Mouse (Mus musculus) midbrain, postnatal 0 days (tissue): ENCODE data around the gene Foxi3. TPM values are rescaled to one million over a fixed set of nuclear protein-coding genes. Genes with fewer than 3 reads are reported as not detected.

ENCODE experiments used
- ATAC-seq: fragments of 200-750 bp; cut with Nextera tagmentation; 2 replicates; pipeline ENCODE4 v1.8.0; 2017; ENCODE audit warnings: moderate number of reproducible peaks, mild to moderate bottlenecking, moderate TSS enrichment, moderate library complexity; ENCODE audit not compliant: low FRiP score
- DNase-seq: peaks from one replicate; pipeline ENCODE4 v3.0.0-alpha.2; 2015; ENCODE audit warnings: low spot score
- H3K27ac ChIP-seq: fragments of 300-500 bp; sonication (generic); 2 replicates; pipeline ENCODE4 v1.5.1; 2014; ENCODE audit warnings: low read depth, mild to moderate bottlenecking, low read length, mixed read lengths
- H3K27me3 ChIP-seq: fragments of 300-500 bp; sonication (generic); 2 replicates; pipeline ENCODE4 v1.6.1; 2014; ENCODE audit warnings: low read length, control low read depth, mixed read lengths; ENCODE audit not compliant: insufficient read depth
- H3K36me3 ChIP-seq: fragments of 300-500 bp; sonication (generic); 2 replicates; pipeline ENCODE4 v1.6.1; 2014; ENCODE audit warnings: low read length, control low read depth, mixed read lengths; ENCODE audit not compliant: insufficient read depth
- H3K4me1 ChIP-seq: fragments of 300-500 bp; sonication (generic); 2 replicates; pipeline ENCODE4 v1.6.1; 2014; ENCODE audit warnings: mild to moderate bottlenecking, control low read depth, antibody characterized with exemption, low read length, mixed read lengths; ENCODE audit not compliant: insufficient read depth
- H3K4me2 ChIP-seq: fragments of 300-500 bp; sonication (generic); 2 replicates; pipeline ENCODE4 v1.6.1; 2014; ENCODE audit warnings: low read depth, mild to moderate bottlenecking, low read length, mixed read lengths; ENCODE audit not compliant: poor library complexity, severe bottlenecking
- H3K4me3 ChIP-seq: fragments of 300-500 bp; sonication (generic); 2 replicates; pipeline ENCODE4 v1.5.1; 2014; ENCODE audit warnings: low read depth, mild to moderate bottlenecking, low read length, moderate library complexity
- H3K9ac ChIP-seq: fragments of 300-500 bp; sonication (generic); replicated peaks from 2 replicates; pipeline ENCODE4 v1.6.1; 2014; ENCODE audit warnings: mild to moderate bottlenecking, low read length, moderate library complexity, mixed read lengths; ENCODE audit not compliant: poor library complexity, severe bottlenecking
- H3K9me3 ChIP-seq: fragments of 300-500 bp; sonication (generic); 2 replicates; pipeline ENCODE4 v1.6.1; 2016; ENCODE audit warnings: low read length, control low read depth
- CTCF ChIP-seq: IDR thresholded peaks from 2 replicates; pipeline ENCODE4 v1.5.1; 2016; ENCODE audit warnings: antibody characterized with exemption, mild to moderate bottlenecking
- WGBS: fragments of 180-500 bp; shearing (Covaris S2); extraction: QIAGEN DNeasy Blood & Tissue Kit; methylation state at CpG from one replicate; pipeline ENCODE4 v1.1.7; 2014; 5-methylcytosine and 5-hydroxymethylcytosine counted together
- polyA plus RNA-seq: library from polyadenylated mRNA; unstranded; fragments of >200 nt; fragmentation: Nextera tagmentation; extraction: Ambion mirVana; gene quantifications from 2 replicates; pipeline ENCODE4 v1.2.1, GENCODE M21; 2015
- total RNA-seq: library from RNA; depleted of rRNA; stranded (reverse); fragments of >200 nt; gene quantifications from 2 replicates; pipeline ENCODE4 v1.2.3, GENCODE M21; 2014

The Foxi3 gene
- total and polyA plus RNA-seq, 2 experiments from 2014 or later: not detected

GRCm38 (mm10) chr6:70973066-70973465 is 16.7 kb downstream of the Foxi3 start:
- no peak overlapping the region for H3K27ac ChIP-seq
- 53% methylated on average over 3 of the region's 3 CpGs for WGBS
- H3K4me3 ChIP-seq: no peak overlapping the region
- ATAC-seq (no peak), DNase-seq (no peak)
- no peaks in the 10 kb centered on the region for H3K4me1 ChIP-seq
- TF ChIP-seq CTCF: no peak
- H3K36me3 ChIP-seq: no peaks in the 10 kb centered on the region
- H3K4me2 ChIP-seq: no peak overlapping the region
- no peak overlapping the region for H3K9ac ChIP-seq
- no peaks in the 10 kb centered on the region for H3K27me3 ChIP-seq
- H3K9me3 ChIP-seq: no peaks in the 10 kb centered on the region

GRCm38 (mm10) chr6:70981036-70981435 is 24.7 kb downstream of the Foxi3 start:
- Histone ChIP-seq H3K36me3 (no peaks in the 10 kb centered on the region), H3K9me3 (no peaks in the 10 kb centered on the region), H3K27ac (no peak overlapping the region), H3K4me2 (no peak overlapping the region), H3K4me1 (no peaks in the 10 kb centered on the region), H3K27me3 (no peaks in the 10 kb centered on the region), H3K4me3 (no peak overlapping the region), H3K9ac (no peak overlapping the region)
- ATAC-seq: no peak
- WGBS: 79% methylated on average over 8 of the region's 8 CpGs
- no peak for TF ChIP-seq CTCF
- DNase-seq: no peak

- 65% methylated on average over 1 of the region's 1 CpGs for WGBS
- H3K27ac ChIP-seq: no peak overlapping the region
- no peak for DNase-seq
- no peak overlapping the region for H3K4me2 ChIP-seq
- H3K9ac ChIP-seq: no peak overlapping the region
- no peak for ATAC-seq
- no peaks in the 10 kb centered on the region for H3K9me3 ChIP-seq
- no peak for TF ChIP-seq CTCF
- no peaks in the 10 kb centered on the region for H3K27me3 ChIP-seq
- H3K36me3 ChIP-seq: no peaks in the 10 kb centered on the region
- H3K4me3 ChIP-seq: no peak overlapping the region
- no peaks in the 10 kb centered on the region for H3K4me1 ChIP-seq
These were observed 26.1 kb downstream of the Foxi3 start for GRCm38 (mm10) chr6:70982416-70982815.

GRCm38 (mm10) chr6:70986683-70987082 is 30.4 kb downstream of the Foxi3 start:
- no peak overlapping the region for H3K27ac ChIP-seq
- no peak for ATAC-seq
- WGBS: 41% methylated on average over 8 of the region's 8 CpGs
- DNase-seq: no peak
- no peak overlapping the region for H3K9ac ChIP-seq
- no peak overlapping the region for H3K4me2 ChIP-seq
- no peak for TF ChIP-seq CTCF
- H3K9me3 ChIP-seq: no peaks in the 10 kb centered on the region
- H3K4me3 ChIP-seq: no peak overlapping the region
- H3K36me3 ChIP-seq: no peaks in the 10 kb centered on the region
- H3K27me3 ChIP-seq: no peaks in the 10 kb centered on the region
- H3K4me1 ChIP-seq: no peaks in the 10 kb centered on the region

- TF ChIP-seq CTCF: no peak
- ATAC-seq: no peak
- H3K27me3 ChIP-seq: no peaks in the 10 kb centered on the region
- H3K9me3 ChIP-seq: no peaks in the 10 kb centered on the region
- H3K4me2 ChIP-seq: no peak overlapping the region
- H3K36me3 ChIP-seq: no peaks in the 10 kb centered on the region
- H3K4me1 ChIP-seq: no peaks in the 10 kb centered on the region
- 53% methylated on average over 4 of the region's 4 CpGs for WGBS
- no peak overlapping the region for H3K27ac ChIP-seq
- H3K9ac ChIP-seq: no peak overlapping the region
- H3K4me3 ChIP-seq: no peak overlapping the region
- DNase-seq: no peak
These were observed 39.9 kb downstream of the Foxi3 start for GRCm38 (mm10) chr6:70996123-70996723.

- DNase-seq: no peak
- no peak overlapping the region for H3K4me3 ChIP-seq
- no peak overlapping the region for H3K27ac ChIP-seq
- H3K27me3 ChIP-seq: no peaks in the 10 kb centered on the region
- H3K4me1 ChIP-seq: no peaks in the 10 kb centered on the region
- no peaks in the 10 kb centered on the region for H3K36me3 ChIP-seq
- H3K4me2 ChIP-seq: no peak overlapping the region
- no peaks in the 10 kb centered on the region for H3K9me3 ChIP-seq
- 97% methylated on average over 2 of the region's 2 CpGs for WGBS
- H3K9ac ChIP-seq: no peak overlapping the region
- no peak for ATAC-seq
- no peak for TF ChIP-seq CTCF
These were observed 46.3 kb downstream of the Foxi3 start for GRCm38 (mm10) chr6:71002656-71003055.
